Mouse (Mus musculus) kidney, adult 2 months (tissue): ENCODE results near the gene 0610010K14Rik.

Experiments used
- CTCF ChIP-seq: fragments of 200-500 bp; conservative IDR thresholded peaks from 2 replicates; pipeline ENCODE4 v1.5.1; 2011; ENCODE audit warnings: low read depth, mild to moderate bottlenecking, control low read depth, low read length, moderate library complexity, mixed read lengths; ENCODE audit not compliant: insufficient read depth, insufficient read length
- POLR2A ChIP-seq: fragments of 200-500 bp; IDR thresholded peaks from one replicate; pipeline ENCODE4 v1.6.1; 2011; ENCODE audit warnings: low read depth, low read length, control low read depth

DNA sequence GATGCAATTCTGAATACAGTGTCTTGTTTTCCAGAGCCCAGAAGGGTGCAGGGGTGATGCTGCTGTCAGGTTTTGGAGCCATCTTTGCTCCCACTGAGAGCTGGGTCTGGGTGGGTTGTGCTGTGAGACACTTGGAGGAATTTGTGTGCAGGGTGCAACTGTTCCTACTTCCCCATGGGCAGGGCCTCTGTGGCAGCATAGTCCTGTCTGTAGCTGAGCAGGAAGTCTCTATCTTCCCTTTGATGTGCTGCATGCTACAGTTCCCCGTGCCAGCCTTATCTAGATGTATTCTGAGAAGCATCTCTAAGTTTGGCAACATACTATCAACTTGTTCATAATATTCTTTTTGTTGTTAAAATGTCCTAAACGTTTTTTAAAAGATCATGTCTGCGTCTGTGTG, 27.5 kb upstream of the 0610010K14Rik start:
- TF ChIP-seq POLR2A: no peak
- TF ChIP-seq CTCF: no peak
